Mouse (Mus musculus) C2C12 (cell line): ENCODE results near the gene Bhlha9. TPM values are rescaled to one million over a fixed set of nuclear protein-coding genes. Genes with fewer than 3 reads are reported as not detected.

Experiments
- H3K27me3 ChIP-seq: one replicate; pipeline ENCODE4 v1.6.1; 2011; ENCODE audit not compliant: control insufficient read depth, insufficient read depth, insufficient read length
- H3K36me3 ChIP-seq: one replicate; pipeline ENCODE4 v1.6.1; 2011; ENCODE audit not compliant: control insufficient read depth, insufficient read depth
- H3K4me3 ChIP-seq: one replicate; pipeline ENCODE4 v1.5.1; 2011; ENCODE audit warnings: mild to moderate bottlenecking, control low read depth; ENCODE audit not compliant: poor library complexity, insufficient read depth, severe bottlenecking
- H3K79me2 ChIP-seq: one replicate; pipeline ENCODE4 v1.6.1; 2011; ENCODE audit not compliant: control insufficient read depth, insufficient read depth
- H3K79me3 ChIP-seq: one replicate; pipeline ENCODE4 v1.6.1; 2011; ENCODE audit warnings: low read depth, control low read depth
- H3ac ChIP-seq: one replicate; pipeline ENCODE3; 2011; ENCODE audit warnings: low read depth; ENCODE audit not compliant: control insufficient read depth, insufficient read length
- CEBPB ChIP-seq: IDR thresholded peaks from one replicate; pipeline ENCODE4 v1.6.1; 2011; ENCODE audit warnings: low read depth, mild to moderate bottlenecking, control low read depth, moderate library complexity
- CTCF ChIP-seq: IDR thresholded peaks from one replicate; pipeline ENCODE4 v1.5.1; 2011; ENCODE audit not compliant: control insufficient read depth, insufficient read depth, insufficient read length
- FOSL1 ChIP-seq: IDR thresholded peaks from one replicate; pipeline ENCODE4 v1.8.0; 2011; ENCODE audit warnings: mild to moderate bottlenecking, low read length; ENCODE audit not compliant: poor library complexity, insufficient read depth, severe bottlenecking
- MAX ChIP-seq: IDR thresholded peaks from one replicate; pipeline ENCODE4 v1.6.1; 2011; ENCODE audit warnings: mild to moderate bottlenecking, control low read depth
- MYOD1 ChIP-seq: IDR thresholded peaks from one replicate; pipeline ENCODE4 v1.6.1; 2011; ENCODE audit warnings: low read depth; ENCODE audit not compliant: control insufficient read depth, insufficient read length
- MYOG ChIP-seq: IDR thresholded peaks from one replicate; pipeline ENCODE4 v1.6.1; 2011; ENCODE audit not compliant: control insufficient read depth, insufficient read length; ENCODE audit errors: extremely low read depth
- USF1 ChIP-seq: IDR thresholded peaks from one replicate; pipeline ENCODE4 v1.6.1; 2011; ENCODE audit warnings: low read depth, mild to moderate bottlenecking, control low read depth, moderate library complexity
- polyA plus RNA-seq: library from polyadenylated mRNA; unstranded; fragments of >200 nt; fragmentation: generic; extraction: Trizol; gene quantifications from one replicate; pipeline ENCODE4 v1.2.1, GENCODE M21; 2012; ENCODE audit warnings: missing spikeins

Bhlha9 gene
- polyA plus RNA-seq, 1 experiment = 0.05 TPM

DNA sequence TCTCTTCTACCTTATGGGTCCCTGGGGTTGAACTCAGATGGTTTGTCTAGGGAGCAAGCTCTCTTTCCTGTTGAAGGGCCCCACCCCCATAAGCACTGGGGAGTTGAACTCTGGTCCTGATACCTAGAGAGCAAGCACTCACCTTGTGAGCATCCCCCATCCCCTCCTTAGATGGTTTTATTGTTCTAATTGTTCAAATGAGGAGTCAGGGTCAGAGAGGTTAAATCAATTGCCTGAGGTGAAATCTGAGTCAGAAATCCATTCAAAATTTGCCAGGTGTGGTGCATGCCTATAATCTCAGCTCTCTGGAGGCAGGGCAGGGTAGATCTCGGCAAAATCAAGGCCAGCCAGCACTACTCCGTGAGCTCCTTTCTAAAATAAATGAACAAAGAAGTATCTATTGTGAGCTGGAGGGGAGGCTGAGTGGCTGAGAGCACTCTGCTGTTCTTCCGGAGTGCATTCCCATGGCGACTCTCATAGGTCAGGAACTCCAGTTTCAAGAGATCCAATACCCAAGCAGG, 14.8 kb upstream of the Bhlha9 start:
- Histone ChIP-seq H3ac (no peak overlapping the region), H3K79me3 (no peaks in the 10 kb centered on the region), H3K4me3 (no peak overlapping the region), H3K36me3 (no peaks in the 10 kb centered on the region), H3K27me3 (no peaks in the 10 kb centered on the region), H3K79me2 (no peaks in the 10 kb centered on the region)
- TF ChIP-seq MYOG (no peak), FOSL1 (no peak), MAX (no peak), CTCF (no peak), USF1 (no peak)

DNA sequence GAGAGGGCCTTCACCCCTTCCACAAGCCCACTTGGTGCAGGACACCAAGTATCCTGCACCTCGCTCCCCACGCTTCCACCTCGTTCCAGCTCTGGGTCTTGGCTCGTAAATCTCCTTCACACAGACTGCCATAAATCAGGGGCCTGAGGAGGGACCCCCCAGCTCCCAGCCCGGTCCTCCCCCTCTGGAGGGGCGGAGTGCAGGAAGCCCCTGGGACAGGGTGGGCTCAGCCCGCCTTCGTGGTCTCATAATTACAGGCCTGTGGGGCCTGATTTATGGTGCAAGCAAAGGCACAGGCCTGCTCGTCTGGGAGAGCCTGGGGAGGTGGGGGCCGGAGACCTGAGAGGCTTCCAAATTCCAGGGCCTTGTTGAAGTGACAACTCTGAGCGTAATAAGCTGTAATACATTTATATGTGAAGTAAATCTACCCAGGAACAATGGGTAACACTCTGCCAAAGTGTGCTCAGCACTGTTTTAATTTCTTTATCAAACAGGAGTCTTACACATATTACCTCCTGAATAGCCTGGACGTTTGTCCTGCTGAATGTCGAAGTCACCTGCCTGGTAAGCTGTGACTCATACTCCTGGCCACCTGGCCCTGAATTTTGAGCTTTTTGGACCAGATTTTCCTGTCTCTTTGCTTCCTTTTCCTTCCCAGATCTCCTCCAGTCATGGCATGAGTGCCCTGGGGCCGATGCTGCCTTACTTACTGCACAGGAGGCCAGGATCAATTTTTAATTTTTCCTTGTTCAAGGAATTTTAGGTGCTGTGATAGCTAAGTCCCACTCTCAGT, 12.9 kb upstream of the Bhlha9 start:
- TF ChIP-seq CTCF = no peak
- TF ChIP-seq USF1 = no peak
- TF ChIP-seq MYOG = no peak
- no peak for TF ChIP-seq MAX
- H3K79me2 ChIP-seq = no peaks in the 10 kb centered on the region
- no peaks in the 10 kb centered on the region for H3K27me3 ChIP-seq
- H3K36me3 ChIP-seq = no peaks in the 10 kb centered on the region
- H3ac ChIP-seq = no peak overlapping the region
- H3K79me3 ChIP-seq = no peaks in the 10 kb centered on the region
- no peak overlapping the region for H3K4me3 ChIP-seq

DNA sequence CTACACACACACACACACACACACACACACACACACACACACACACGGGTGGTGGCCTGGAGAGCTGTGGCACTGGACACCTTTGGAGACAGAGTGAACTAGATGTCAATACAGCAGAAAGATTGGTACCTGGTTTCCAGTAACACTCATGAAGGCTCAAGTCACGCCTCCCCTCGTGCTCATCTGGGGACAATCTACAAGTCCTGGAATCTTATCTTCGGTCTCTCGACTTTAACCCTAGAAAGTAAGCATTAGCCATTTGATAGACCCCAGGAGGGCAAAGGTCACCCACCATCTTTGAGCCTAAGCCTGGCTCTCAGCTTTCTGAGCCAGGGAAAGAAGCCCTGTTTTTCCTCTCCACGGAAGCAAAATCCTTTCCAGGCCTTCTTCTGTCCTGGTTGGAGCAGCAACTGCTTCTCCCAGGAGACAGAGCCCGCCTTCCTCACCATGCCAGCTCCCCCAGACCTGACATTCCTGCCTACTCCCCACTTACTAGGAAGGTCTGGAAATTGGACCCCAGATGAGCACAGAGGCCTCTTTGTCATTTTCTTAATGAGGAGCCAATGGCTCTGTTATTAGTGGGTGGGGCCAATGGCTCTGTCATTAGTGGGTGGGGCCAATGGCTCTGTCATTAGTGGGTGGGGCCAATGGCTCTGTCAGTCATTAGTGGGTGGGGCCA, 10.3 kb upstream of the Bhlha9 start:
- Histone ChIP-seq H3K79me2 (no peaks in the 10 kb centered on the region), H3K4me3 (no peak overlapping the region), H3K79me3 (no peaks in the 10 kb centered on the region), H3K36me3 (no peaks in the 10 kb centered on the region), H3ac (no peak overlapping the region), H3K27me3 (peaks cover 14% of the 10 kb centered on the region)
- TF ChIP-seq MAX (no peak), USF1 (no peak), MYOG (no peak), CTCF (no peak), CEBPB (no peak), MYOD1 (no peak), FOSL1 (no peak)

DNA sequence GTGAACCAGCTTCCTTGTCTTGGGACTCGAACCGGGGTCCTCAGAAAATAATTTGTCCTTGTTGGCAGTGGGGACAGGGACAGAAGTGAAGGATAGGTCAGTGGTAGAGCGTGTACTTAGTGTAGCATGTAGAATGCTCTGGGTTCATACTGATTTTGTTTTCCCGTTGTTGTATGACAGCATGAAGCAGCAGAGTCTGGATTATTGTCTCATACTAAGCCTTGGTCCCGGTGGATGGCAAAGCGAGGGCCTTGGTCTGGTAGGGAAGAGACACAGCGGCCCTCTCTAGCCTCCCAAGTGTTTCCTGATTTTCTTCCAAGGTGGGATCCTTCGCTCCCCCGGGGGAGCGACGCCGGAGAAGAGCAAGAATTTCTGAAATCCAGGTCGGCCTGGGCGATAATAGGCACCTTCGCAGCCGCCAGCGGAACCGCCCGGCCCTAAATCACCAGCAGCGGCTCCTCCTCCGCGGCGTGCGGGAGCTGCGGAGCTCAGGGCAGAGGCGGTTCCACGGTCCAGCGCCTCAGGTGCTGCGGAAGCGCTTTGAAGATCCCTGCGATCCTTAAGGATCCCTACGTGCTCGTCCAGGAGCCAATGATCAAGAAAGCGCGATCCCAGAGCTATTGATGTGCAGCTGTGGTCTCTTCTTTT, 6.1 kb upstream of the Bhlha9 start:
- TF ChIP-seq CTCF = no peak
- TF ChIP-seq MYOD1 = no peak
- TF ChIP-seq CEBPB = no peak
- TF ChIP-seq MAX = no peak
- no peak for TF ChIP-seq MYOG
- TF ChIP-seq FOSL1 = no peak
- no peak for TF ChIP-seq USF1
- H3K79me3 ChIP-seq = no peaks in the 10 kb centered on the region
- H3K79me2 ChIP-seq = no peaks in the 10 kb centered on the region
- no peak overlapping the region for H3ac ChIP-seq
- H3K4me3 ChIP-seq = no peak overlapping the region
- no peaks in the 10 kb centered on the region for H3K36me3 ChIP-seq
- H3K27me3 ChIP-seq = peaks cover 14% of the 10 kb centered on the region

DNA sequence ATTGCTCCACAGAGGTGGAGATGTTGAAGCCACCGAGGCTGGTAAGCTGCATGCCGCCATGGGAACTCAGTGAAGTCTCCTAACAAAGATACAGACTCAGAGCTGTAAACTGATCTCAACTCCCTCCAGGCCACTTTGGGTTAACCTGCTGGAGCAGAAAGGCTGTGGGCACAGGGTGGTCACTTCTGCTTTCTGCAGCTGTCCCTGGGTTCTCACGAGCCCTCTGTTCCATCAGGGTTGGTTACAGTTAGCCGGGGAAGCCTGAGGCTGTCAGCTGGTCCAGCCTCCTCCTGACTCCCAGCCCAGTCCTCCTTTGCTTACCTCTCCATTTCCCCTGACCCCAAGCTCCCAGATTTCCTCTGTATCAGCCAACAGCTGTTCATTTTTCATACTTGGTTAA, 4.5 kb upstream of the Bhlha9 start:
- Histone ChIP-seq H3ac (no peak overlapping the region), H3K79me3 (no peaks in the 10 kb centered on the region), H3K27me3 (peaks cover 24% of the 10 kb centered on the region), H3K36me3 (no peaks in the 10 kb centered on the region), H3K4me3 (no peak overlapping the region), H3K79me2 (no peaks in the 10 kb centered on the region)
- TF ChIP-seq CEBPB (no peak), MYOG (no peak), MAX (no peak), CTCF (no peak), FOSL1 (no peak), MYOD1 (no peak), USF1 (no peak)
